Mouse (Mus musculus) liver, adult 2 months (tissue): ENCODE data around the gene Fam186a. TPM values are rescaled to one million over a fixed set of nuclear protein-coding genes. Genes with fewer than 3 reads are reported as not detected.
"Not testable (repeated sequence)": the region's sequence is repeated elsewhere in the genome, so short reads cannot be mapped to it uniquely, and the experiment has no call there.

ENCODE experiments used
- DNase-seq: peaks from one replicate; pipeline ENCODE4 v3.0.0-alpha.2; 2011; ENCODE audit warnings: low read depth, low spot score; ENCODE audit errors: extremely low read depth
- H3K27ac ChIP-seq: fragments of 200-500 bp; replicated peaks from 2 replicates; pipeline ENCODE4 v1.5.1; 2012; ENCODE audit warnings: low read depth, mild to moderate bottlenecking, control low read depth, inconsistent platforms, low read length; ENCODE audit not compliant: insufficient read depth
- H3K27me3 ChIP-seq: fragments of 200-500 bp; 2 replicates; pipeline ENCODE4 v1.6.1; 2012; ENCODE audit warnings: mild to moderate bottlenecking, moderate library complexity, low read length, inconsistent platforms; ENCODE audit not compliant: control insufficient read depth, insufficient read depth
- H3K36me3 ChIP-seq: fragments of 200-500 bp; 2 replicates; pipeline ENCODE4 v1.6.1; 2012; ENCODE audit warnings: low read length, inconsistent platforms; ENCODE audit not compliant: control insufficient read depth, insufficient read depth
- H3K4me1 ChIP-seq: fragments of 200-500 bp; 2 replicates; pipeline ENCODE4 v1.6.1; 2011; ENCODE audit warnings: low read length; ENCODE audit not compliant: control insufficient read depth, insufficient read depth
- H3K4me3 ChIP-seq: fragments of 200-500 bp; 2 replicates; pipeline ENCODE4 v1.5.1; 2011; ENCODE audit warnings: low read depth, mild to moderate bottlenecking, control low read depth, low read length, moderate library complexity; ENCODE audit not compliant: insufficient read depth
- H3K79me2 ChIP-seq: fragments of 200-500 bp; 2 replicates; pipeline ENCODE4 v1.6.1; 2012; ENCODE audit warnings: inconsistent platforms, mild to moderate bottlenecking, low read length, moderate library complexity; ENCODE audit not compliant: control insufficient read depth, insufficient read depth
- H3K9ac ChIP-seq: fragments of 200-500 bp; 2 replicates; pipeline ENCODE4 v1.6.1; 2012; ENCODE audit warnings: low read depth, mild to moderate bottlenecking, control low read depth, inconsistent platforms, low read length
- CTCF ChIP-seq: fragments of 200-500 bp; IDR thresholded peaks from 2 replicates; pipeline ENCODE4 v1.5.1; 2011; ENCODE audit warnings: low read depth, low read length, control low read depth
- POLR2A ChIP-seq: fragments of 200-500 bp; IDR thresholded peaks from 2 replicates; pipeline ENCODE4 v1.6.1; 2011; ENCODE audit warnings: low read length, control low read depth; ENCODE audit not compliant: insufficient read depth; ENCODE audit errors: extremely low read depth
- WGBS: fragments of 180-500 bp; shearing (Covaris S2); methylation state at CpG from one replicate; pipeline ENCODE4 v1.1.7; 2018; 5-methylcytosine and 5-hydroxymethylcytosine counted together
- polyA plus RNA-seq: library from polyadenylated mRNA; depleted of rRNA; stranded (reverse); fragments of >200 nt; gene quantifications from 2 replicates; pipeline ENCODE4 v1.2.3, GENCODE M21; 2012
- total RNA-seq: library from RNA; depleted of rRNA; stranded (reverse); fragments of >200 nt; gene quantifications from 2 replicates; pipeline ENCODE4 v1.2.3, GENCODE M21; 2014

Fam186a gene
- total and polyA plus RNA-seq, 2 experiments, result not detected

GRCm38 (mm10) chr15:99919601-99920158, 47.2 kb downstream of the Fam186a start:
- TF ChIP-seq CTCF (no peak), POLR2A (no peak)
- peaks cover 7% of the 10 kb centered on the region for H3K4me1 ChIP-seq
- no peaks in the 10 kb centered on the region for H3K36me3 ChIP-seq
- H3K9ac ChIP-seq, result 0 out of 2 replicates have a peak overlapping the region, but pooled peaks have one; percentile 1
- DNase-seq, result no peak
- H3K4me3 ChIP-seq, result peak overlapping the region; percentile 0; the same call in 1 of the 2 replicates
- WGBS, result 33% methylated on average over 15 of the region's 15 CpGs
- H3K79me2 ChIP-seq, result no peaks in the 10 kb centered on the region
- no peaks in the 10 kb centered on the region for H3K27me3 ChIP-seq
- no peak overlapping the region for H3K27ac ChIP-seq

- Histone ChIP-seq H3K4me1 (peaks cover 7% of the 10 kb centered on the region), H3K36me3 (no peaks in the 10 kb centered on the region), H3K9ac (no peak overlapping the region), H3K27ac (no peak overlapping the region), H3K4me3 (no peak overlapping the region), H3K27me3 (no peaks in the 10 kb centered on the region), H3K79me2 (no peaks in the 10 kb centered on the region)
- peak; percentile 62 for DNase-seq
- TF ChIP-seq POLR2A, result no peak
- TF ChIP-seq CTCF, result no peak
- WGBS, result 16% methylated on average over 3 of the region's 3 CpGs
These were observed 49.6 kb downstream of the Fam186a start for GRCm38 (mm10) chr15:99917264-99917663.

DNA sequence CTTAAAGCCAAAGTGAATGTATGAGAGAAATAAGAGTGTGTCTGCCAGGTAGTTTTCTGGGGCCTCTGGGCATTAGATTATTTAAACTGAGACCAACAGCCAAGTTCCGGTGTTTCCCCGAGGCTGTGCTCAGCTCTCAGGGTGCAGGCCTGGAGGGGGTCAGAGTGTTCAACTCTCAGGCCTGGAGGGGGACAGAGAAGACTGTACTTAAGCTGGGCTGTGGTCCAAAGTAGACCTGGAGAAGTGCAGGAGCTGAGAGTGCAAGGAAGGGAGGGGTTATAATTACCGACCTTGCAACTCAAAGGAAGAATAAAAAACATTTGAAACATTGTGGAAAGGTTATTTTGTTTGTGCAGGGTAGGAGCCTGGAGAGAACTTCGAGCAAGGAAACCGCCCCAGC, 52.2 kb downstream of the Fam186a start:
- H3K4me1 ChIP-seq, result peaks cover 12% of the 10 kb centered on the region
- TF ChIP-seq POLR2A, result no peak
- TF ChIP-seq CTCF, result no peak
- H3K36me3 ChIP-seq, result no peaks in the 10 kb centered on the region
- H3K4me3 ChIP-seq, result no peak overlapping the region
- H3K27ac ChIP-seq, result no peak overlapping the region
- H3K27me3 ChIP-seq, result no peaks in the 10 kb centered on the region
- H3K9ac ChIP-seq, result no peak overlapping the region
- WGBS, result 57% methylated on average over 5 of the region's 5 CpGs
- H3K79me2 ChIP-seq, result no peaks in the 10 kb centered on the region
- no peak for DNase-seq

- no peak overlapping the region for H3K4me3 ChIP-seq
- DNase-seq, result peak; percentile 84
- TF ChIP-seq CTCF (no peak), POLR2A (no peak)
- H3K4me1 ChIP-seq, result peaks cover 13% of the 10 kb centered on the region
- H3K9ac ChIP-seq, result no peak overlapping the region
- 20% methylated on average over 4 of the region's 4 CpGs for WGBS
- H3K27me3 ChIP-seq, result no peaks in the 10 kb centered on the region
- no peak overlapping the region for H3K27ac ChIP-seq
- peaks cover 4% of the 10 kb centered on the region; the same call in 1 of the 2 replicates for H3K79me2 ChIP-seq
- no peaks in the 10 kb centered on the region for H3K36me3 ChIP-seq
These were observed 55.1 kb downstream of the Fam186a start for GRCm38 (mm10) chr15:99911785-99912184.

GRCm38 (mm10) chr15:99909339-99909996, 57.4 kb downstream of the Fam186a start:
- WGBS, result 52% methylated on average over 14 of the region's 14 CpGs

DNA sequence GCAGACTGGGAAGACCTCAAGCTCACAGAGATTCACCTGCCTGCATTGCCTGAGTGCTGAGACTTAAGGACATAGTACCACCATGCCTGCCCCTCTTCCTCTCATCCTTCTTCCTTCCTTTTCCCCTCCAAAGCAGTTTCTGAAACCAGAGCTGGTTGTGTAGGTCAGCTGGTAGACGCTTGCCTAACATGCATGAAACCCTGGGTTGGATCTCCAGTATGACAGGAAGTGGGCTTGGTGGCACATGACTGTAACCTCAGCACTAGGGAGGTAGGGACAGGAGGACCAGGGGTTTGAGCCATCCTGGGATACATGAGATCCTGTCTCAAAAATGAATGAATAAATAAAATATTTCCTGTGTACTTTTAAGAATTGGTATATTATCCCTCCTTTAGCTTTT, 59.3 kb downstream of the Fam186a start:
- Histone ChIP-seq H3K27ac (peak overlapping the region; percentile 16), H3K4me3 (no peak overlapping the region), H3K27me3 (no peaks in the 10 kb centered on the region), H3K9ac (no peak overlapping the region), H3K4me1 (peaks cover 18% of the 10 kb centered on the region), H3K79me2 (peaks cover 4% of the 10 kb centered on the region; the same call in 1 of the 2 replicates), H3K36me3 (no peaks in the 10 kb centered on the region)
- 23% methylated on average over 1 of the region's 1 CpGs for WGBS
- TF ChIP-seq POLR2A (no peak), CTCF (no peak)
- DNase-seq, result no peak

More at GRCm38 (mm10) chr15:99909339-99909996, 57.4 kb downstream of the Fam186a start:
- not testable (repeated sequence) for H3K27ac ChIP-seq, H3K9ac ChIP-seq, H3K4me3 ChIP-seq, H3K36me3 ChIP-seq, DNase-seq, H3K79me2 ChIP-seq, H3K27me3 ChIP-seq
- peaks cover 16% of the 10 kb centered on the region for H3K4me1 ChIP-seq
- 0 out of 2 replicates have a peak, but pooled peaks have one; percentile 6 for TF ChIP-seq CTCF
